Mouse (Mus musculus): ENCODE data around the gene Izumo4. TPM values are rescaled to one million over a fixed set of nuclear protein-coding genes. Genes with fewer than 3 reads are reported as not detected.

Gene Izumo4
- polyA plus RNA-seq (2014; fragmentation: Illumina TruSeq; extraction: RNeasy Lipid Tissue Mini Kit (QIAGEN cat#74804); ENCODE audit: low read depth, low replicate concordance) = 17.2 TPM

DNA sequence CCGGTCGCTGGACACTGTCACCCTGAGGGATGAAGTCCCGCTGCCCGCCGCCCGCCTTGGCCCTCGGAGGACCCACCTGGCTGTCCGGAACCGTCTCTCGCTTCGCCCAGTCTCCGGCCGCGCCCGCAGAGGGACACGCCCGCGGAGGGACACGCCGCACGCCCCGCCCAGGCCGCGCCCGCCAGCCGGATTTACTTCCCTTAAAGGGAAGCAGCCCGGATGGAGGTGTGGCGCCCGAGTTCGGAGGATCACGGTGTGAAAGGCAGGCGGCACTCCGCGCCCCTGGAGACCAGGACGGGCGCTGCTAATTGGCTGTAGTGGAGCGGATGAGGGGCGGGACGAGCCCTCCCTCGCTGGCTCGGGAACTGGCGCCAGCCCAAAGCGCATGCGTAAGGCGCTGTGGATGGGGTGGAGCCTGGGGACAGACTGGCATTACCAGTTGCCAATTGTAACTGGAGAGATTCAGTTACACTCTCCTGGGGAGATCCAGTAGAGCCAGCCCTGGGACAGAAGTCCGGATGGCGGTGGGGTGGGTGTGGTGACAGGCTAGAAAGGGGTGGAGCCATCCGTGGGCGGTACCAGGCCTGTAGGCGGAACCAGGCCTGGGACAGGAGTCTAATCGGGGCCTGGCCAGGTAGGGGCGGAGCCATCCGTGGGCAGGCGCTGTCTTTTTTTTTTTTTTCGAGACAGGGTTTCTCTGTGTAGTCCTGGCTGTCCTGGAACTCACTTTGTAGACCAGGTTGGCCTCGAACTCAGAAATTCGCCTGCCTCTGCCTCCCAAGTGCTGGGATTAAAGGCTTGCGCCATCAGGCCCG, at the start of gene Izumo4, which contains the start of gene Mob3a:
Izumo4 (plus strand) TSS at position 464 of the 815 bp plus-strand sequence.
Mob3a (minus strand) TSS at position 257 of the 815 bp plus-strand sequence.

DNA sequence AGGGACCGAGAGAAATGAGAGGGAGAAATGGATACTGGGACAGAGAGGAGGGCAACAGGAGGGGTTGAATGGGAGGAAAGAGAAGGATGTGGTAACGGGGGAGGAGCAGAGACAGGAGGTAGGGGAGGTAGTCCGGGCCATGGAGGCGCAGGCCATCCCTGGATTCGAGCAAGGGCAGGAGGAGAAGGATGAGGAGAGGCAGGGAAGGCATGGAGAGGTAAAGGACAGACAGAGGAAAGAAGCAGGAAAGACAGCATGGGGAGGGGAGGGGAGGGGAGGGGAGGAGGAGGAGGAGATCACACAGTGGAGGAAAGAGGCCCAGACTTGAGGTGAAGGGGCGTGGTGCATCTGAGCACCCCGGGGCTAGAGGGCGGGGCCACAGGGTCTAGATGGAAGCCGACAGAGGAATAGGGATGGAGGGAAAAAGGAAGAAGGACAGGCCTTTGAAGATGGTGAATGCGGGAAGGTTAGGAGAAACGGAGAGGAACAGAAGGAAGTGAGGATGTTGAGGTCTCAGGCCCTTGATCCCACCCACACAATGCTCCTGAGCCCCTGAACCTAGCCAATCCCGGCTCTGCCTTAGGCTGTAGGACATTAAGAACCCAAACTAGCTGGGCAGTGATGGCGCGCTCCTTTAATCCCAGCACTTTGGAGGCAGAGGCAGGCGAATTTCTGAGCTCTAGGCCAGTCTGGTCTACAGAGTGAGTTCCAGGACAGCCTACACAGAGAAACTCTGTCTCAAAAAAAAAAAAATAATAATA, 44.9 kb upstream of the Izumo4 start, which contains the start of gene Btbd2:
Btbd2 (minus strand) TSS at position 209 of the 761 bp plus-strand sequence.

GRCm38 (mm10) chr10:80677942-80678436, 24.0 kb upstream of the Izumo4 start, which contains the start of gene Mknk2:
Gene Mknk2, minus strand, starts transcription at chr10:80678112.

GRCm38 (mm10) chr10:80742180-80742978, 40.4 kb downstream of the Izumo4 start, which contains the start of gene Ap3d1:
Gene Ap3d1, minus strand, starts transcription at chr10:80742264.

DNA sequence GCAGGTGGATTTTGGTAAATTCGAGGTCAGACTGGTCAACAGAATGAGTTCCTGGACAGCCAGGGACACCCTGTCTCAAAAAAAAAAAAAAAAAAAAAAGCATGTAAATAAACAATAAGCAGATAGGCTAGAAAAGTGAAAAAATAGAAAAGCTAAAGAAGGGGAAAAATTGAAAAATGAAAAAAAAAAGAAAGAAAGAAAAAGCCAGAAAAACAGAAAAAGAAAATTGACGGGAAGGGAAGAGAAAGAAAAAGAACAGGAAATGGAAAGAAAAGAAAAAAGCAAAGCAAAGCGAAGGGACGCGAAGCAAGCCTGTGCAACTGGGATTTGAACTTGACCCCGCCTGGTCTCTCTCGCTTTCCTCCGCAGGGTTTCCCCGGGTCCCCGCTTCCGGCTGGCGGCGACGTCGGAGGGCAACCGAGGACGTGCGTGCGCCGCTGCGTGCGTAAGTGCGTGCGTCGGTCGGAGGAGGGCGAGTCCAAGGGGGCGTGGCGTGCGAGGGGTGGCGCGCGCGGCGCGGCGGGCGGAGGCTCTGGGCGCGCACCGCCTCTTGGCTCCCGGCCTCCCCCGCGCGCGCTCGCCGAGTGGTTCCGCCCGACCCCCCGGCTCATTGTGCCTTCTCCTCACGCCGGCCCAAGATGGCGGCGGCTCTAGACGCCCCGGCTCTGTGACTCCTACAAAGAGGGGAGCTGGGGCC, 52.8 kb downstream of the Izumo4 start, which contains the start of gene Dot1l:
Dot1l (plus strand) TSS at position 613 of the 697 bp plus-strand sequence.

Other genes starting within 250 kb of the Izumo4 start
- 0.08 TPM for gene Onecut3, start 207.3 kb upstream of the Izumo4 start, polyA plus RNA-seq (2014; fragmentation: Illumina TruSeq; extraction: RNeasy Lipid Tissue Mini Kit (QIAGEN cat#74804); ENCODE audit: low read depth, low replicate concordance)
- gene Atp8b3, start 163.1 kb upstream of the Izumo4 start, polyA plus RNA-seq (2014; fragmentation: Illumina TruSeq; extraction: RNeasy Lipid Tissue Mini Kit (QIAGEN cat#74804); ENCODE audit: low read depth, low replicate concordance) = not detected
- gene Rexo1, start 140.6 kb upstream of the Izumo4 start, polyA plus RNA-seq (2014; fragmentation: Illumina TruSeq; extraction: RNeasy Lipid Tissue Mini Kit (QIAGEN cat#74804); ENCODE audit: low read depth, low replicate concordance) = 12.6 TPM
- gene Klf16, start 124.9 kb upstream of the Izumo4 start, polyA plus RNA-seq (2014; fragmentation: Illumina TruSeq; extraction: RNeasy Lipid Tissue Mini Kit (QIAGEN cat#74804); ENCODE audit: low read depth, low replicate concordance) = 4.1 TPM
- 36.9 TPM for gene Abhd17a, start 111.8 kb upstream of the Izumo4 start, polyA plus RNA-seq (2014; fragmentation: Illumina TruSeq; extraction: RNeasy Lipid Tissue Mini Kit (QIAGEN cat#74804); ENCODE audit: low read depth, low replicate concordance)
- gene Scamp4, start 99.3 kb upstream of the Izumo4 start, polyA plus RNA-seq (2014; fragmentation: Illumina TruSeq; extraction: RNeasy Lipid Tissue Mini Kit (QIAGEN cat#74804); ENCODE audit: low read depth, low replicate concordance) = 35.7 TPM
- gene Adat3, start 99.3 kb upstream of the Izumo4 start, polyA plus RNA-seq (2014; fragmentation: Illumina TruSeq; extraction: RNeasy Lipid Tissue Mini Kit (QIAGEN cat#74804); ENCODE audit: low read depth, low replicate concordance) = 1.7 TPM
- gene Gm49322, start 96.2 kb upstream of the Izumo4 start, polyA plus RNA-seq (2014; fragmentation: Illumina TruSeq; extraction: RNeasy Lipid Tissue Mini Kit (QIAGEN cat#74804); ENCODE audit: low read depth, low replicate concordance) = 0.50 TPM
- 87.7 TPM for gene Csnk1g2, start 79.3 kb upstream of the Izumo4 start, polyA plus RNA-seq (2014; fragmentation: Illumina TruSeq; extraction: RNeasy Lipid Tissue Mini Kit (QIAGEN cat#74804); ENCODE audit: low read depth, low replicate concordance)
- 42.0 TPM for gene Btbd2, start 45.1 kb upstream of the Izumo4 start, polyA plus RNA-seq (2014; fragmentation: Illumina TruSeq; extraction: RNeasy Lipid Tissue Mini Kit (QIAGEN cat#74804); ENCODE audit: low read depth, low replicate concordance)
- 159 TPM for gene Mknk2, start 24.1 kb upstream of the Izumo4 start, polyA plus RNA-seq (2014; fragmentation: Illumina TruSeq; extraction: RNeasy Lipid Tissue Mini Kit (QIAGEN cat#74804); ENCODE audit: low read depth, low replicate concordance)
- gene Mob3a, start 207 bp upstream of the Izumo4 start, polyA plus RNA-seq (2014; fragmentation: Illumina TruSeq; extraction: RNeasy Lipid Tissue Mini Kit (QIAGEN cat#74804); ENCODE audit: low read depth, low replicate concordance) = 5.6 TPM
- 44.0 TPM for gene Ap3d1, start 40.1 kb downstream of the Izumo4 start, polyA plus RNA-seq (2014; fragmentation: Illumina TruSeq; extraction: RNeasy Lipid Tissue Mini Kit (QIAGEN cat#74804); ENCODE audit: low read depth, low replicate concordance)
- gene Dot1l, start 53.0 kb downstream of the Izumo4 start, polyA plus RNA-seq (2014; fragmentation: Illumina TruSeq; extraction: RNeasy Lipid Tissue Mini Kit (QIAGEN cat#74804); ENCODE audit: low read depth, low replicate concordance) = 36.2 TPM
- gene Sf3a2, start 96.0 kb downstream of the Izumo4 start, polyA plus RNA-seq (2014; fragmentation: Illumina TruSeq; extraction: RNeasy Lipid Tissue Mini Kit (QIAGEN cat#74804); ENCODE audit: low read depth, low replicate concordance) = 24.0 TPM
- 33.0 TPM for gene Plekhj1, start 96.4 kb downstream of the Izumo4 start, polyA plus RNA-seq (2014; fragmentation: Illumina TruSeq; extraction: RNeasy Lipid Tissue Mini Kit (QIAGEN cat#74804); ENCODE audit: low read depth, low replicate concordance)
- not detected for gene Amh, start 103.1 kb downstream of the Izumo4 start, polyA plus RNA-seq (2014; fragmentation: Illumina TruSeq; extraction: RNeasy Lipid Tissue Mini Kit (QIAGEN cat#74804); ENCODE audit: low read depth, low replicate concordance)
- gene Jsrp1, start 111.3 kb downstream of the Izumo4 start, polyA plus RNA-seq (2014; fragmentation: Illumina TruSeq; extraction: RNeasy Lipid Tissue Mini Kit (QIAGEN cat#74804); ENCODE audit: low read depth, low replicate concordance) = 0.52 TPM
- gene Oaz1, start 124.5 kb downstream of the Izumo4 start, polyA plus RNA-seq (2014; fragmentation: Illumina TruSeq; extraction: RNeasy Lipid Tissue Mini Kit (QIAGEN cat#74804); ENCODE audit: low read depth, low replicate concordance) = 873 TPM
- gene Lingo3, start 141.9 kb downstream of the Izumo4 start, polyA plus RNA-seq (2014; fragmentation: Illumina TruSeq; extraction: RNeasy Lipid Tissue Mini Kit (QIAGEN cat#74804); ENCODE audit: low read depth, low replicate concordance) = 10.1 TPM
- 71.8 TPM for gene Lsm7, start 153.0 kb downstream of the Izumo4 start, polyA plus RNA-seq (2014; fragmentation: Illumina TruSeq; extraction: RNeasy Lipid Tissue Mini Kit (QIAGEN cat#74804); ENCODE audit: low read depth, low replicate concordance)
- 16.7 TPM for gene Sppl2b, start 153.1 kb downstream of the Izumo4 start, polyA plus RNA-seq (2014; fragmentation: Illumina TruSeq; extraction: RNeasy Lipid Tissue Mini Kit (QIAGEN cat#74804); ENCODE audit: low read depth, low replicate concordance)
- not detected for gene Tmprss9, start 169.7 kb downstream of the Izumo4 start, polyA plus RNA-seq (2014; fragmentation: Illumina TruSeq; extraction: RNeasy Lipid Tissue Mini Kit (QIAGEN cat#74804); ENCODE audit: low read depth, low replicate concordance)
- gene Timm13, start 198.8 kb downstream of the Izumo4 start, polyA plus RNA-seq (2014; fragmentation: Illumina TruSeq; extraction: RNeasy Lipid Tissue Mini Kit (QIAGEN cat#74804); ENCODE audit: low read depth, low replicate concordance) = 109 TPM
- 4.1 TPM for gene Lmnb2, start 216.1 kb downstream of the Izumo4 start, polyA plus RNA-seq (2014; fragmentation: Illumina TruSeq; extraction: RNeasy Lipid Tissue Mini Kit (QIAGEN cat#74804); ENCODE audit: low read depth, low replicate concordance)
- gene Gadd45b, start 227.9 kb downstream of the Izumo4 start, polyA plus RNA-seq (2014; fragmentation: Illumina TruSeq; extraction: RNeasy Lipid Tissue Mini Kit (QIAGEN cat#74804); ENCODE audit: low read depth, low replicate concordance) = 7.3 TPM